Mouse (Mus musculus): ENCODE data around the gene 2310009B15Rik. TPM values are rescaled to one million over a fixed set of nuclear protein-coding genes. Genes with fewer than 3 reads are reported as not detected.

Gene 2310009B15Rik
- polyA plus RNA-seq, 1 experiment from 2014 or later: 61.9 TPM

Other genes starting within 250 kb of the 2310009B15Rik start
- gene Nek7, start 236.7 kb downstream of the 2310009B15Rik start, polyA plus RNA-seq (2016; fragmentation: Nextera tagmentation; extraction: Ambion mirVana): 25.8 and 27.4 TPM in 2 replicates
- gene Lhx9, start 8.3 kb downstream of the 2310009B15Rik start, polyA plus RNA-seq (2016; fragmentation: Nextera tagmentation; extraction: Ambion mirVana): 37.2 and 44.5 TPM in 2 replicates
- 12.9 and 14.5 TPM in 2 replicates for gene Dennd1b, start 106.6 kb upstream of the 2310009B15Rik start, polyA plus RNA-seq (2016; fragmentation: Nextera tagmentation; extraction: Ambion mirVana)